In the genomic region with DNA sequence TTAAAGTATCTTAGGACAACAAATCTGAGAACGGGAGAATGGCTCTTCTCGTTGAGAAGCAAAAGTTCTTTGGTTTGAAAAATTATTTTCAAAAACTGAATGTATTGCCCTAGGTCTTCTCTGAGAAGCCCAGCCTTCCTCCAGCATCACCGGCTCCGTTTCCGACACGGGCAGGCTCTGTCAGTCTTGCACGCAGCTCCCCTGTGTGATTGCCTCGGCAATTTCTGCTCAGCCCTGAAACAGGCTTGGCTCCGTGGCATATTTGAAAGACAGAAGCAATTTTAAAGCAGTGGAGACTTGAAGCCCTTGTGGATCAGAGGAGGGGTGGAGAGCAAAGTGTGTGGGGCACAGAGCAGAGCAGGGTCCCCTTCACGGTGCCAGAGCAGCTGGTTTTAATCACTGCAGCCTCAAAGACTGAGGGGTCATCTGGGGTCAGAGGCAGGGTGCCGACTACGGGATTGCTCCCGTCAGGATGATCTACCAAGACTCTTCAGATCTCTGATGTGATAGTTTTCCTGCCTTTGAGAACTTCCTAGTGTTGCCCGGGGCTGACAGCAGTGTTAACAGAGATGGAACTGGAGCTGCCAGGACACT, we compare ENCODE assay signal across 10 mouse cellular contexts.
DNase-seq lines count a peak whose midpoint lies in the region; ATAC-seq and TF ChIP-seq lines count a peak whose summit lies in the region.
"Had no signal": no experiment of that assay in that cellular context is flagged by ENCODE, and none has a peak within 500 bp of the region (broad histone marks: within the 10 kb centered on the region; RNA-seq: fewer than 3 reads in every experiment).

No protein-coding gene starts in this region.

- H3K36me3 ChIP-seq in forebrain, embryonic 10.5 days (replicated peaks), result 0 out of 2 replicates have a peak, but pooled peaks cover 6% of the 10 kb centered on the region
- peaks cover 7% of the 10 kb centered on the region; the same call in 1 of the 2 replicates for H3K36me3 ChIP-seq in forebrain, embryonic 15.5 days
- 0 out of 2 replicates have a peak, but pooled peaks cover 16% of the 10 kb centered on the region for H3K36me3 ChIP-seq in lung, embryonic 14.5 days (ENCODE audit: insufficient read depth)
- H3K36me3 ChIP-seq in hindbrain, postnatal 0 days (ENCODE audit: insufficient read depth, low read length), result peaks cover 8% of the 10 kb centered on the region; the same call in 1 of the 2 replicates
- peaks cover 10% of the 10 kb centered on the region for H3K36me3 ChIP-seq in midbrain, postnatal 0 days (ENCODE audit: insufficient read depth, low read length)

- no peak for TF ChIP-seq CTCF in lung, embryonic 14.5 days (IDR thresholded peaks at IDR 0.05; ENCODE audit: low read depth)
- no peak for TF ChIP-seq CTCF in hindbrain, postnatal 0 days (IDR thresholded peaks at IDR 0.05; ENCODE audit: low read depth)
- TF ChIP-seq CTCF in midbrain, postnatal 0 days (IDR thresholded peaks at IDR 0.05), result no peak

- peak; percentile 35 for DNase-seq in forebrain, embryonic 10.5 days (ENCODE audit: extremely low spot score, low spot score)
- DNase-seq in lung, embryonic 14.5 days, result peak; percentile 50
- no peak for DNase-seq in lung, adult 18-20 months
- DNase-seq in hindbrain, postnatal 0 days (ENCODE audit: low spot score), result peak; percentile 30
- no peak for DNase-seq in midbrain, postnatal 0 days (ENCODE audit: low spot score)
- no peak for DNase-seq in thymus, postnatal 36 days
- no peak for DNase-seq in spleen, postnatal 4 days (ENCODE audit: low spot score in 2 of 2)

- no peak overlapping the region for H3K9ac ChIP-seq in forebrain, embryonic 15.5 days (replicated peaks)
- H3K9ac ChIP-seq in lung, embryonic 14.5 days, result no peak overlapping the region; the same call in 1 of the 2 replicates
- no peak overlapping the region for H3K9ac ChIP-seq in hindbrain, postnatal 0 days (replicated peaks; ENCODE audit: low read length)
- H3K9ac ChIP-seq in midbrain, postnatal 0 days (replicated peaks; ENCODE audit: low read length, poor library complexity, severe bottlenecking), result no peak overlapping the region

- H3K4me2 ChIP-seq in forebrain, embryonic 15.5 days (replicated peaks), result no peak overlapping the region
- no peak overlapping the region for H3K4me2 ChIP-seq in lung, embryonic 14.5 days
- no peak overlapping the region for H3K4me2 ChIP-seq in hindbrain, postnatal 0 days (ENCODE audit: low read depth, low read length)
- no peak overlapping the region for H3K4me2 ChIP-seq in midbrain, postnatal 0 days (ENCODE audit: low read depth, low read length, poor library complexity, severe bottlenecking)

- 37% methylated on average over 14 of the region's 14 CpGs for WGBS in forebrain, embryonic 10.5 days
- 43% methylated on average over 14 of the region's 14 CpGs for WGBS in forebrain, embryonic 15.5 days
- 21% methylated on average over 14 of the region's 14 CpGs for WGBS in lung, embryonic 14.5 days
- WGBS in hindbrain, postnatal 0 days, result 28% methylated on average over 14 of the region's 14 CpGs
- WGBS in midbrain, postnatal 0 days, result 13% methylated on average over 14 of the region's 14 CpGs

- no peaks in the 10 kb centered on the region for H3K27me3 ChIP-seq in forebrain, embryonic 10.5 days (ENCODE audit: poor library complexity, severe bottlenecking)
- no peaks in the 10 kb centered on the region for H3K27me3 ChIP-seq in forebrain, embryonic 15.5 days
- no peaks in the 10 kb centered on the region for H3K27me3 ChIP-seq in lung, embryonic 14.5 days (ENCODE audit: insufficient read depth, low read length)
- H3K27me3 ChIP-seq in hindbrain, postnatal 0 days (ENCODE audit: insufficient read depth, low read length), result no peaks in the 10 kb centered on the region
- no peaks in the 10 kb centered on the region for H3K27me3 ChIP-seq in midbrain, postnatal 0 days (ENCODE audit: insufficient read depth, low read length)

- no peaks in the 10 kb centered on the region for H3K9me3 ChIP-seq in forebrain, embryonic 10.5 days
- no peaks in the 10 kb centered on the region for H3K9me3 ChIP-seq in forebrain, embryonic 15.5 days
- H3K9me3 ChIP-seq in lung, embryonic 14.5 days (ENCODE audit: low read depth, low read length), result no peaks in the 10 kb centered on the region
- H3K9me3 ChIP-seq in hindbrain, postnatal 0 days (ENCODE audit: low read length), result no peaks in the 10 kb centered on the region
- H3K9me3 ChIP-seq in midbrain, postnatal 0 days (ENCODE audit: low read length), result no peaks in the 10 kb centered on the region

- H3K4me3 ChIP-seq in forebrain, embryonic 10.5 days, result no peak overlapping the region
- no peak overlapping the region for H3K4me3 ChIP-seq in forebrain, embryonic 15.5 days
- no peak overlapping the region for H3K4me3 ChIP-seq in lung, embryonic 14.5 days (ENCODE audit: low read depth, low read length)
- H3K4me3 ChIP-seq in hindbrain, postnatal 0 days (ENCODE audit: low read length), result no peak overlapping the region
- no peak overlapping the region for H3K4me3 ChIP-seq in midbrain, postnatal 0 days (ENCODE audit: low read depth, low read length)

- no peak for ATAC-seq in forebrain, embryonic 15.5 days (replicated peaks)
- peak; percentile 63 for ATAC-seq in lung, embryonic 14.5 days (ENCODE audit: insufficient read depth)
- no peak for ATAC-seq in hindbrain, postnatal 0 days
- no peak for ATAC-seq in midbrain, postnatal 0 days (ENCODE audit: low FRiP score)

- peaks cover 50% of the 10 kb centered on the region for H3K4me1 ChIP-seq in forebrain, embryonic 10.5 days
- peaks cover 10% of the 10 kb centered on the region; the same call in 1 of the 2 replicates for H3K4me1 ChIP-seq in forebrain, embryonic 15.5 days
- 0 out of 2 replicates have a peak, but pooled peaks cover 3% of the 10 kb centered on the region for H3K4me1 ChIP-seq in lung, embryonic 14.5 days (ENCODE audit: insufficient read depth)
- H3K4me1 ChIP-seq in hindbrain, postnatal 0 days (ENCODE audit: insufficient read depth, low read length), result no peaks in the 10 kb centered on the region; the same call in 1 of the 2 replicates
- H3K4me1 ChIP-seq in midbrain, postnatal 0 days (ENCODE audit: insufficient read depth, low read length), result peaks cover 6% of the 10 kb centered on the region; the same call in 1 of the 2 replicates

- peak overlapping the region; percentile 9; the same call in 1 of the 2 replicates for H3K27ac ChIP-seq in forebrain, embryonic 10.5 days
- no peak overlapping the region for H3K27ac ChIP-seq in forebrain, embryonic 15.5 days (replicated peaks)
- no peak overlapping the region; the same call in 1 of the 2 replicates for H3K27ac ChIP-seq in lung, embryonic 14.5 days (ENCODE audit: low read depth)
- no peak overlapping the region for H3K27ac ChIP-seq in hindbrain, postnatal 0 days
- peak overlapping the region; percentile 43; the same call in 1 of the 2 replicates for H3K27ac ChIP-seq in midbrain, postnatal 0 days (ENCODE audit: low read depth, low read length)
- H3K27ac ChIP-seq: kidney, postnatal 0 days; macrophage had no signal

Comparison
In these comparisons a context has a peak if more than half of its experiments do, and no peak if none do; other contexts are left out.
1. DNase-seq: peak in forebrain, embryonic 10.5 days (single experiment), lung, embryonic 14.5 days (single experiment) and hindbrain, postnatal 0 days (single experiment); none in lung, adult 18-20 months (0 of 2), midbrain, postnatal 0 days (single experiment), thymus, postnatal 36 days (0 of 2) and spleen, postnatal 4 days (0 of 2).
2. H3K27ac ChIP-seq: peak in forebrain, embryonic 10.5 days (single experiment) and midbrain, postnatal 0 days (single experiment); none in forebrain, embryonic 15.5 days (single experiment), lung, embryonic 14.5 days (single experiment) and hindbrain, postnatal 0 days (single experiment).